Mouse (Mus musculus) regulatory T cell (primary cell): Measurements from ENCODE around the gene 6430550D23Rik.
"Not testable (repeated sequence)": the region's sequence is repeated elsewhere in the genome, so short reads cannot be mapped to it uniquely, and the experiment has no call there.

Experiments
- in situ Hi-C: fragments of 300-600 bp; cut with MboI, MseI; formaldehyde crosslinking; loops from one replicate; pipeline ENCODE4 v1.15.1; 2025; ENCODE audit warnings: high pct_unique_total_duplicates

Gene 6430550D23Rik

DNA sequence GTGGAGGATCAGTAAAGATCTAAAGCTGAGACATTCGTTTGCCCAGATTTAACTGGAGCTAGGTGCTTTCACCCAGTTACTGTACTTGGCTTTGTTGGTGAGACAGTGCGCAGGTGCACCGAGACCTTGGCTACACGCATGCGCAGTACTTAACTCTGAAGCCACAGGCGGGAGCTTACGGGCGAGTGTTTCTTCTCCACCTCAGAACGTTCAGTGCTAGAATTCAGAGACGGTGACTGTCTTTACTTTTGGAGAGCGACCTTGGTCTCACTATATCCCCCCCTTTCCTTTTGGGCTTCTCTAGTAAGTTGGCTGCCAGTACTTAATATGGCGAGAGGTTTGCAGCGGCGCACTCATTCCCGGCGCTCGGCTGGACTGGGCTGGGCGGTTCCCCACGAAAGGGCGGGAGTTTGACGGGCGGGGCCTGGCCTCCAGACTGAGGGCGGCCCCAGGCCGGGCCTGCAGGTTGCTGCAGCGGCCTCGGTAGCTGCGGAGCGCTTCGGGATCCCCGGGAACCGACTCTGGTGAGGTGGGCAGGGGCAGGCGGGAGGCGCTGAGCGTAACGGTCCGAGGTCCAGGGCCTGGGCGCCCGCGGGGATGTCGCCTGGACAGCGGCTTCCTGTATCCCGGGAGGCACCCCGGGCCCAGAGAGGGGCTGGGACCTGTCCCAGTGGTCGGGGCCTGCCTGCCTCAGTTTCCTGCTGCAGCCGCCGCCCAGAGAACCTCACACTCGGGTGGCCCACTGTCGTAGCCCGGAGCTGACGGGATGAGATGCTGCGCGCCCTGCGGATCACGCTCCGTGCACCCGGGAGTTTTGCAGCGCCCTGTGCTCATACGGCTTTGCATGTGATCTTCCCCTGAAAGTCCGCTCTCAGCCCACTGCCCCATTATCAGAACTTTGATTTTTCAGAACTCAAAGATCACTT is 51.4 kb downstream of the 6430550D23Rik start, which contains the start of gene Cep250:
Cep250 (plus strand) TSS at position 325 of the 926 bp plus-strand sequence.
- in situ Hi-C loops: no loop called here

- in situ Hi-C loops: no loop called here
Observed at GRCm38 (mm10) chr2:155952006-155952405, 55.8 kb downstream of the 6430550D23Rik start.

DNA sequence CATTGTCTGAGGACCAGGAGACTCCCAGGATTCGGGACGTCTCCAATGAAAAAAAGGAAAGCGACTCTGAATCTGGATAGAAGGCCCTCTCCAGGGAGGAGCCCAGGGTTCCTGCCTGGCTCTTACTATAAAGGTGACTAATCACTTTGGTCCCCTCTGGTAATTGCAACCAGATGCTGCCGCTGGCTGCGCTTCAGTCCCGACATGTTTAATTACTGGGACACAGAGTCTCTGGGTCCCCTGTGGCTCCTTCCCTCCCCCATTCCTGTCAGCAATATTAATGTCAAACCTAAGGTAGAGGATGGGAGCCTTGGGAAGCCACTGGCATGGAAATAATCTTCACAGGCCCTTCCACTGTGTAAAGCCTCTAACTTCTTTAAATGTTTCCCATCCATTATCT is 58.4 kb downstream of the 6430550D23Rik start:
- in situ Hi-C loops: no loop called here

DNA sequence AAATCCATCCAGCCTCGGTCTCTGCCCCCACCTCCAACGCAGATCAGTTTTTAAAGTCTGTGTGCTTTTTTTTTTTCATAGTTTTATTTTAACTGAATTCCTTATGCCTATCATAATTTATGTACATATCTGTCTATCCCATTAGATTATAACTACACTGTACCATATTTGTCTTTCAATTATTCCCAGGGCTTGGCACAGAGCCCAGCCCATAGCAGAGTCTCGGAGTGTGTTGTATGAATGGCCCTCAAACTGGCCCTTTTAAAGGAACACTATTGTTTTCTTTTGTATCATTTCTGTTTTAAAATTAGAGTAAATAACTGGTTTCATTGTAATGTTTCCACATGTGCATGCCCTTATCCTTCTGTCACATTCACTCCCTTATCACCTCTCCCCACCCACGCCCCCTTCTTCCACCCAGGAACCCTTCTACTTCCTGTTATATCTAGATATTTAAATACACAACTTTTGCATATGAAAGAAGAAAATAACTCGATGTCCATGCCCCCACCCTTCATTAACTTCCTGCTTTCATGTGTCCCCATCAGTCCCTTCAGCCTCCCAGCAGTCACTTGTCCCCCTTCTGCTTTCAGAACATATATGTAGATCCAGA is 60.3 kb downstream of the 6430550D23Rik start:
- in situ Hi-C loops: no loop called here

DNA sequence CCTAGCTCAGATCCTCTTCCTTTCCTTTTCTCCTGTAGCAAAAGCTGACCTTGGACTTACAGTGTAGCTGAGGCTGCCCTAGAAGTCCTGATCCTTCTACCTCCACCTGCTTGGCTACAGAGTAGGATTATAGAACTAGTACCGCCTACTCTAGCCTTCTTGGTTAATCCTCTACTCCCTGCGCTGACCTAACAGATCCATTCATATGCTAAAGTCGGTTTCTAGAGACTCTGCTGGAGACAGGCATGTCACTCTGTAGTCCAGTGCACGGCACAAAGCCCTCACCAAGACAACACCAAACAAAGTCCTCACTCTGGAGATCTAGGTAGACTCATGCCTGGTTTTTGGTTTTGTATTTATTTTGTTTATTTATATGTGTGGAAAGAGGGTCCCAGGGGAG is 61.3 kb downstream of the 6430550D23Rik start:
- in situ Hi-C loops: no loop called here

DNA sequence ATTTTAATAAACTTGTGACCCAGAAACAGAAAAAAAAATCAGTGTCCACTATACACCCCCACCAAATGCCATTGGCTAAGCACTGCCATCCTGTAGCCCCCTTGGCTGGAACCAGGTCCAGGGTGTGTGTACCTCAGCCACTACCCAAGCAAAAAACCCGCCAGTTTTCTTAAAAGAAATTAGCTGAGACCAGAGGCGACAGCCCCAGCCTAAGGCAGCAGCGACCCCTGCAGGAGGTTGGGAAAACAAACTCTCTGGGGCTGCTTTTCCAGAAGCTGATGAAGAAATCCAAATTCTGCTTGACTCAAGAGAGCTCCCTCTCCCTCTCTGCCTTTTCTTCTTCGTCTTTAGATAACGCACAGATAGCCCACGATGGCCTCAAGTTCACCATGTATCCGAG is 61.7 kb downstream of the 6430550D23Rik start:
- in situ Hi-C loops: no loop called here

DNA sequence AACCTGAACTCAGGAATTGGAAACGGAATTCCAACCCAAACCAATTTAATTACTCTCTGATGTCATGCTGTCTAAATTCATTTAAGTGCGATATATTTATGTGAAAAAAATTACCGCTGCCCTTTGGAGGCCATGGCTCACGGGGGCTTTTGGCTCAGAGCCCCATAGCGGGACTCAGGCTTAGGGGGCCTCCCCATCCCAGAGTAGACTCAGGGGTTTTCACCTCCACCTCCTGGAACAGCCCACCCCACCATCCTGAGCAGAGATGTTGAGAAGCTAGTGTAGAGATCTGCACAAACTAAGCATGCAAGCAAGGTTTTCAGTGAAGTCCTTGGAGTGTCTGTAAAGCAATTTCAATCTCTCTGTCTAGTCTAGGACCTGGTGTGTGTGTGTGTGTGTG is 62.2 kb downstream of the 6430550D23Rik start:
- in situ Hi-C loops: no loop called here

DNA sequence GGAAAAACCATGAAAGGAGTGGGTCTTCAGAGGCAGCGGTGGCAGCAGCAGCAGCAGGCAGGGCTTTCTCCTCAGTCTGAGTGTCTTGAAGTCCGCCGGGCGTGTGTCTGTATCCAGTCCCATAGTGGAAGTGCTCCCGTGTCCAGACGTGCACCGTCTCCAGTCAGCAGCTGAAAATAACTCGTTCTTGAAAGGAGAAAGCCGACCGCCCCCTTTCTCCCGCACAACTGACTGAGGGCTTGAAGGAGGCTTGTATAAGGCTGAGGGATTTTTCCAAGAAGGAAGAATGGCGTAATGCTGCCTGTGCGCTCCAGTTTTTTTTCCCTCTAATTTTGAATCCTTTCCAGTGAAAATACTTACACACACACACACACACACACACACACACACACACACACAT is 62.7 kb downstream of the 6430550D23Rik start, which contains the start of gene Gdf5:
Gdf5 (minus strand) TSS at position 244 of the 400 bp plus-strand sequence.
- in situ Hi-C loops: no loop called here

DNA sequence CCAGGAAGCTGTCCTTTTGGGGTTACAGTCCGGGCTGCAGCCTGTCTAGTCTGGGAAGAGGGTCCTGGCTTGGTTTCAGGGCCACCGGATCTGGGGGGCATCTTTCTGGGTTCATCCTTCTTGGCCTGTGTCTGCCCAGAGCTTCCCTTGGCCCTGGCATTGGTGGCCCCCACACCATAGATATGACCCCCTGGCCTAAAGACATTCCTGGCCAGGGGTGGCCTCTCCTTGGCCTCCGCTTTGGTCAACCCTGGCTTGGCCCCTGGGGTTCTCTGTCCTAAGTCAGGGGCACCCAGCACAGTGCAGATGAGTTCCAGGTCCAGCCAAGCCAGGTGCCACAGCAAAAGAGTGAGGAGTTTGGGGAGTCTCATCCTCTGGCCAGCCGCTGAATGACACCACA is 63.1 kb downstream of the 6430550D23Rik start:
- in situ Hi-C loops: loop anchor here (5.0 kb wide), 1 partner anchor 112 kb away; the partner anchor contains the start of gene Fam83c

- in situ Hi-C loops: loop anchor here (5.0 kb wide), 1 partner anchor 111 kb away; the partner anchor contains the start of gene Fam83c
Observed at GRCm38 (mm10) chr2:155943463-155943862, 64.3 kb downstream of the 6430550D23Rik start.

DNA sequence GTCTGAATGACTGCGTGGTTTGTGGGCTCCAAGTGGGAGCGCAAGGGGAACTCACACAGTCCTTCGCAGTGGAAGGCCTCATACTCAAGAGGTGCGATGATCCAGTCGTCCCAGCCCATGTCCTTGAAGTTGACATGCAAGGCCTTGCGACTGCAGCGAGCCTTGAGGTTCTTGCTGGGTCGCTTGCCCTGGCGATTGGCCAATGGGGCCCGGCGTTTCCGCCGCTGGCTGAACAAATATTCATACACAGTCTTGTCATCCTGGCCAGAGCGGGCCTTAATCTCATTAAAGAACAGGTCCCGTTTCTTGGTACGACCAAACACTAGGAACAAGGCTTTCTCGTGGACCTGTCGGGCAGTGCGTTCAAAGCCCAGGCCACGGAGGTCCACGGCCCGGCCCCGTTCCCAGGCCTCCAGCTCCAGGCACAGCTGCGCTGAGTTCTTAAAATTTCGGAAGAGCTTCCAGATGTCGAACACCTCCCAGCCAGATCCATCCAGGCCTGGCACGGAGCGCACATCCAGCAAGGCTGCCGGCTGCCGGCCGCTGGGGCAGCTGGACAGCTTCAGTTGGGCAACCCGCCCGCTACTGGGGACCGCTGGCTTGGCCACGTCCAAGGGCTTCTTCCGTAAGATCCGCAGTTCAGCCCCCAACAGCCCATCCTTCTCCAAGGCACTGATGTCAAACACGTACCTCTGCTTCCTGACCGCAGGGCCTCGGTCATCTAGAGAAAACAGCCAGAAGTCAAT is 65.9 kb downstream of the 6430550D23Rik start:
- in situ Hi-C loops: loop anchor here (5.0 kb wide), 1 partner anchor 110 kb away; the partner anchor contains the start of gene Fam83c

DNA sequence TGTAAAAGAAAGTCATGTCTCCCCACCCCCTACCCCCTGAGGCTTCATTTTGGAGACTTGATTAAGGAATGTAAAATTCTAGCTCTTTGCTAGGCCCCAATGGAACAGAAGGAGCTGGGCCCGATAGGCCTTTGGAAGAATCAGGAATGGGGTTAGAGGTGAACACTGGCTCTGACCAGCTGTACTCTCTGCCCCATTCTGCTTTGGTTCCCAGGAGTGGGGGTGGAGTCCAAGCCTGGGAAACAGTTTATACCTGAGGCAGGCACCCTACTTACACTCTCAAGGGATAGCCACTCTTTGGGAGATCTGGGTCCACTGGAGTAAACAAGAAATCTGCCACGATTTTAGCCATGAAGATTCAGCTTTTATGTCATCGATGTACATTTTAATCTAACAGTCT is 67.1 kb downstream of the 6430550D23Rik start, which contains the start of gene Gm15557:
Gm15557 (plus strand) TSS at position 48 of the 400 bp plus-strand sequence.
- in situ Hi-C loops: loop anchor here (5.0 kb wide), 1 partner anchor 108 kb away; the partner anchor contains the start of gene Fam83c

DNA sequence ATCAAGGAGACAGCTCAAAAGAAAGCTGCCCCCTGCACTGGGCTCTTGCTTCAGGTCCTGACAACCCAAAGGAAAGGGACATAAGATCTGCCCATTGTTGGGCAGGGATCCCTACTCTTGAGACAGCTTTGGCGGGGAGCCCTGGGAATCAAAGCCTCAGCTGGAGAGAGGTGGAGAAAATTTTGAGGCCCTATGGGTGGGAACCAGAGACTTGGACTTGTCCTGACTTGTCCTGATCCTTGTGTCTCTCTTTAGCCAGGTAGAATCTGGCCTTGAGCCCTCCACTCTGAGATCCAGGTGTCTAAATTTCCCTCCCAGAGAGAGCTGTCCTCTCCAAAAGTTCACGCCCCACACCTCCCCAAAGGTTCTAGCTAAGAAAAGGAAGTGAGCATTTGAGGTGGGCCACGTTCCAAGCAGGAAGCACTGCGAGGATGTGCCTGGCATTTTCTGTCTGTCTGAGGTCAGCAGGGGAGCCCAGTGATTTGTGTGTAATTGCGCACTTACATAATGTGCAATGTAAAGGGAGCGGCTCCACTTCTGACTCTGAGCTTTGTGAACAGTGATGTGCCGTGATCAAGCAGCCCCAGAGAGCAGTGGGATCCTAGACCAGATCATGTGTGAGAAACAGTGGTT is 67.8 kb downstream of the 6430550D23Rik start:
- in situ Hi-C loops: loop anchor here (5.0 kb wide), 1 partner anchor 108 kb away; the partner anchor contains the start of gene Fam83c

GRCm38 (mm10) chr2:155929531-155930442 is 78.0 kb downstream of the 6430550D23Rik start, which contains the start of gene Uqcc1:
Uqcc1 (minus strand) TSS chr2:155930310.
- in situ Hi-C loops: no loop called here

DNA sequence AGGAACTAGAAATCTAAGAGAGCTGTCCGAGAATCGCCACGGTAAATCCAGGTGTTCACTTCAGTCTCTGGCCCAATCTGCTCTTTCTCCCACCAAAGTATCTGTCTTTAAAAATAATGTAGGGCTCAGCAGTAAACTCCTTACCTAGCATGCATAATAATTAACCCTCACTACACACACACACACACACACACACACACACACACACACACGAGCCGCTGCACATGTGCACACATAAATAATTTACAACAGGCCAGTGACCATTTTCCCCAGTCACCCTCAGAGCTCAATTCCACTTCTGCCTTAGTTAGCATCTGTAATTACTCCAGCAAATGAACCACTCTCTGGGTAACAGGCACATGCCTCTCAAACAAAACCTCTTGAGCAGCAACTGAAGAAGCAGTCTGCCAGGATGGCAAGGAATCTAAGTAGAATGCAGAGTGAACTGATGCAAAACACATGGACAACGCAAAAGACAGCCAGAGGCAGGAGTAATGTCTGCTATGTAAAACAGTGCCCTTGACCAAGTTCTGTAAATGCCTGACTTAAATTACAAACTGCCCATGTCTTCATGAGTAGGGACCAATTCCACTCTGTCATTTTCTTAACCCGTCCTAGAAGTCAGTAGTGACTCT is 78.9 kb downstream of the 6430550D23Rik start:
- in situ Hi-C loops: no loop called here

DNA sequence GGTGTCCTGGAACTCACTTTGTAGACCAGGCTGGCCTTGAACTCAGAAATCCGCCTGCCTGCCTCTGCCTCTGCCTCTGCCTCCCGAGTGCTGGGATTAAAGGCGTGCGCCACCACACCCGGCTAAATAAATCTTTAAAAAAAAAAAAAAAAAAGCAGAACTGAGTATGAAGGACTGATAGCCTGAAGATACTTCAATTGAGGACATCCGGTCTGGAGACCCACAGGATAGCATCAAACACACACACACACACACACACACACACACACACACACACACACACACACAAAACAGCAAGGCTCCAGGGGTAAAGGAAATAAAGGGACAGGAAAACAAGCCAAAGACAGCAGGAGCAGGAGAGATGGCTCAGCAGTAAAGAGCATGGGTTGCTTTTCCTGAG is 82.6 kb downstream of the 6430550D23Rik start:
- in situ Hi-C loops: not testable (repeated sequence)
